Mouse (Mus musculus): ENCODE measurements at regions not wholly inside any gene's neighbourhood (a gene's known extent, or its start where the extent isn't known, plus 50 kb on each side); places are given as distances from the start of the nearest gene placed in this dataset.

GRCm38 (mm10) chr15:42944610-42945009 is 2810.4 kb downstream of the 9330182O14Rik start:
- TF ChIP-seq CTCF (IDR thresholded peaks at IDR 0.05; ENCODE audit: insufficient read depth, low read length) (no peak), POLR2A (IDR thresholded peaks at IDR 0.05; ENCODE audit: borderline replicate concordance, extremely low read depth, low read depth, low read length) (no peak)
